Mouse (Mus musculus) lung, adult 10 weeks (tissue): Measurements from ENCODE around the gene Fam3c. TPM values are rescaled to one million over a fixed set of nuclear protein-coding genes. Genes with fewer than 3 reads are reported as not detected.

ENCODE experiments used
- polyA plus RNA-seq: library from polyadenylated mRNA; stranded (reverse); fragments of 350-450 nt; fragmentation: Illumina TruSeq; extraction: RNeasy Lipid Tissue Mini Kit (QIAGEN cat#74804); gene quantifications from one replicate; pipeline ENCODE4 v1.2.3, GENCODE M21; 2014; ENCODE audit warnings: low read depth, low replicate concordance; ENCODE audit not compliant: insufficient read depth

Fam3c gene
- 35.0 TPM for polyA plus RNA-seq

DNA sequence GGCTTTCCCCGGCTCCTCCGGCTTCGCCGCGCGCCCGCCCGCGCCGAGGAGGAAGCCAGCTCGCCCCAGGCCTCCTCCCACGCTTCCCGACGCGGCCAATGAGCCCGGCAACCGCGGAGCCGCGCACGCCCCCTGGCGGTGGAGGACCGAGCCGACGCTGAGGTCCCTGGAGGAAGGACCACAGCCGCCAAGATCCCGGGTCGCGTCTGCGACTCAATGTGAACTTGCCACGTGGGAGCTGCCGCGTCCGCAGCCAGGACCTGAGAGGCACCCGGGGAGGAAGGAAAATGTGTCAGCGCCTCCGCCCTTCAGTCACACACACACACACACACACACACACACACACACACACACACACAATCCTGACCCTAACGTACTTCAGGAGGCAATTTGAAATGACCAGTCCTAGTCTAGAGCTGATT, at the start of gene Fam3c:
Fam3c (minus strand) TSS at position 158 of the 422 bp plus-strand sequence.

DNA sequence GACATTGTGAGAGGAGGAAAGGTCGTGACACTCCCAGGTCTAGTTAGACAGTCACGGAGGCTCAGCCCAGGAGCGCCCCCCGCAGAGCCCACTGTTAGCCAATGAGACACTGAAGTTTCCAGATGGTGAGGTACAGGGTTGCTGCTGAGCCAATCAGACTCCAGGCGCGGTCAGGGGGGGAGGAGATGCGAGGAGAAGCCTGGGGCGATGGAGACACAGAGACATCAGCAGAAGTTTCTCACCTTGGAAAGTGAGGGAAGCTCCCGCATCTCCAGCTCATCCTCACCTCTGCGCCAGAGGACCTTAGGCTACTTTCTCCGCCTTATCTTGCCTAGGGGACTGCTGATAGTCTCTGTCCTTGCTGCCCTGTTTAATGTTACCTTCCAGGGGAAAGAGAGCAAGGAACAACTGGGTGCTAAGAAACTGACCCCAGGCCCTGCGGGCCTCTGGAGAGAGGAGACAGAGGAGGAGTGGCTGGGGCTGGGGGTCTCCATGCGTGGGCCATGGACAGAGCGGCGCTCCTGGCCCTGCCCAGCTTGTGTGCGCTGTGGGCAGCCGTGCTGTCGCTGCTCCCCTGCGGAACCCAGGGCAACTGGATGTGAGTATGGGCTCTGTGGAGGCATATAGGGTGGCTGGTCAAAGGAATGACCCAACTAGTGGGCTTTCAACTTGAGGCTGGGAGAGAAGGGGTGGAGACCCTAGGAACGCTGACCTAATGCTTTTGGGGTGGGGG, 67.9 kb downstream of the Fam3c start, which contains the start of gene Wnt16:
Wnt16 (plus strand) TSS at position 224 of the 733 bp plus-strand sequence.

Other genes with a start within 250 kb of the Fam3c start
- gene Wnt16, start 68.0 kb downstream of the Fam3c start, polyA plus RNA-seq = not detected